In genomic region chr19:6933436-6934194, GRCm38 (mm10) we compare ENCODE assay signal across 9 mouse cellular contexts. TPM values are rescaled to one million over a fixed set of nuclear protein-coding genes. Genes with fewer than 3 reads are reported as not detected.
A peak's percentile ranks its signal among the peaks of the same experiment; 100 is the strongest.
DNase-seq lines count a peak whose midpoint lies in the region; ATAC-seq and TF ChIP-seq lines count a peak whose summit lies in the region.
"Had no signal": no experiment of that assay in that cellular context is flagged by ENCODE, and none has a peak within 500 bp of the region (broad histone marks: within the 10 kb centered on the region; RNA-seq: fewer than 3 reads in every experiment).

No protein-coding gene starts in this region.

- H3K9ac ChIP-seq in embryonic facial prominence, embryonic 14.5 days (ENCODE audit: low read depth, low read length), result peak overlapping the region; percentile 52

- H3K9me3 ChIP-seq in embryonic facial prominence, embryonic 14.5 days (ENCODE audit: control insufficient read depth, low read length), result no peaks in the 10 kb centered on the region
- no peaks in the 10 kb centered on the region for H3K9me3 ChIP-seq in megakaryocyte, embryonic 14.5 days

- ATAC-seq in embryonic facial prominence, embryonic 14.5 days (ENCODE audit: low read depth), result peak; percentile 70

- H3K4me1 ChIP-seq in embryonic facial prominence, embryonic 14.5 days (ENCODE audit: control insufficient read depth, insufficient read depth, low read length), result peaks cover 6% of the 10 kb centered on the region; the same call in 1 of the 2 replicates
- H3K4me1 ChIP-seq in kidney, adult 2 months (ENCODE audit: control insufficient read depth, insufficient read depth, low read length), result peaks cover 7% of the 10 kb centered on the region; the same call in 1 of the 2 replicates
- peaks cover 44% of the 10 kb centered on the region for H3K4me1 ChIP-seq in megakaryocyte, embryonic 14.5 days
- H3K4me1 ChIP-seq in small intestine, adult 2 months (ENCODE audit: control insufficient read depth, insufficient read depth, insufficient read length, low read length), result no peaks in the 10 kb centered on the region; the same call in none of the 2 replicates

- 4% methylated on average over 39 of the region's 58 CpGs for WGBS in embryonic facial prominence, embryonic 14.5 days
- WGBS in kidney, adult 2 months, result 7% methylated on average over 58 of the region's 58 CpGs
- 6% methylated on average over 58 of the region's 58 CpGs for WGBS in small intestine, adult 2 months

- peak overlapping the region; percentile 61 for H3K4me2 ChIP-seq in embryonic facial prominence, embryonic 14.5 days (ENCODE audit: low read depth, low read length)

- H3K4me3 ChIP-seq in embryonic facial prominence, embryonic 14.5 days (ENCODE audit: low read depth, low read length), result peak overlapping the region; percentile 37
- H3K4me3 ChIP-seq in kidney, adult 2 months (ENCODE audit: insufficient read depth, low read depth, low read length), result peak overlapping the region; percentile 19; the same call in 1 of the 2 replicates
- peak overlapping the region; percentile 89 for H3K4me3 ChIP-seq in megakaryocyte, embryonic 14.5 days (replicated peaks)
- H3K4me3 ChIP-seq in small intestine, adult 2 months (ENCODE audit: low read depth, low read length), result peak overlapping the region; percentile 63

- H3K36me3 ChIP-seq in embryonic facial prominence, embryonic 14.5 days (ENCODE audit: control insufficient read depth, insufficient read depth, low read length), result no peaks in the 10 kb centered on the region
- H3K36me3 ChIP-seq in kidney, adult 2 months (ENCODE audit: control insufficient read depth, insufficient read depth, low read length), result no peaks in the 10 kb centered on the region
- H3K36me3 ChIP-seq in megakaryocyte, embryonic 14.5 days (replicated peaks; ENCODE audit: low read length), result peaks cover 12% of the 10 kb centered on the region
- no peaks in the 10 kb centered on the region for H3K36me3 ChIP-seq in small intestine, adult 2 months (ENCODE audit: control insufficient read depth, insufficient read depth, low read length)

- H3K27ac ChIP-seq in embryonic facial prominence, embryonic 14.5 days (replicated peaks; ENCODE audit: low read depth, low read length), result no peak overlapping the region
- H3K27ac ChIP-seq in kidney, adult 2 months (ENCODE audit: insufficient read depth, low read depth, low read length), result no peak overlapping the region
- no peak overlapping the region for H3K27ac ChIP-seq in small intestine, adult 2 months (ENCODE audit: insufficient read depth, low read depth, low read length)

- TF ChIP-seq CTCF in kidney, adult 2 months (conservative IDR thresholded peaks at IDR 0.05; ENCODE audit: insufficient read depth, insufficient read length, low read depth, low read length), result no peak
- no peak for TF ChIP-seq CTCF in small intestine, adult 2 months (IDR thresholded peaks at IDR 0.05; ENCODE audit: extremely low read depth, insufficient read length, insufficient replicate concordance, low read depth, low read length)

- peak; percentile 26 to 49 for DNase-seq in adrenal gland, postnatal 36 days
- no peak for DNase-seq in adrenal gland, postnatal 25 days
- peak; percentile 31 for DNase-seq in CD4-positive helper T cell, adult 2 months (ENCODE audit: low read depth, low spot score)
- peak; percentile 39 for DNase-seq in embryonic facial prominence, embryonic 14.5 days (ENCODE audit: low spot score)
- no peak for DNase-seq in kidney, adult 2 months
- no peak for DNase-seq in urinary bladder, postnatal 4 days (ENCODE audit: low spot score in 2 of 2)

- TF ChIP-seq POLR2A in kidney, adult 2 months (IDR thresholded peaks at IDR 0.05; ENCODE audit: low read depth, low read length), result no peak
- no peak for TF ChIP-seq POLR2A in small intestine, adult 2 months (IDR thresholded peaks at IDR 0.05; ENCODE audit: low read depth, low read length)

- H3K27me3 ChIP-seq in embryonic facial prominence, embryonic 14.5 days (replicated peaks; ENCODE audit: control insufficient read depth, insufficient read depth, low read length), result peaks cover 72% of the 10 kb centered on the region
- H3K27me3 ChIP-seq in kidney, adult 2 months (replicated peaks; ENCODE audit: control insufficient read depth, insufficient read depth, low read length), result no peaks in the 10 kb centered on the region
- peaks cover 65% of the 10 kb centered on the region for H3K27me3 ChIP-seq in megakaryocyte, embryonic 14.5 days (replicated peaks)
- peaks cover 26% of the 10 kb centered on the region for H3K27me3 ChIP-seq in small intestine, adult 2 months (ENCODE audit: control insufficient read depth, insufficient read depth, low read length)

RNA-seq across cellular contexts. Expression of gene Kcnk4, which starts 0.7 kb away (rescaled TPM):
- under 1 TPM; 0.16 to 0.20 TPM for total RNA-seq in adrenal gland, postnatal 36 days (2021)
- total RNA-seq in adrenal gland, postnatal 25 days (2021), result 0.12 TPM in 1 of 2 replicates, not detected in the other
- polyA plus RNA-seq in embryonic facial prominence, embryonic 14.5 days (2014; fragmentation: Nextera tagmentation; extraction: Ambion mirVana), result 1.0 and 1.6 TPM in 2 replicates
- polyA plus RNA-seq in kidney, adult 2 months (2012; rRNA removed), result 0.07 and 0.08 TPM in 2 replicates
- 0.08 TPM in 1 of 2 replicates, not detected in the other for polyA plus RNA-seq in megakaryocyte, embryonic 14.5 days (2012; ENCODE audit: insufficient read depth, low replicate concordance)
- not detected in 2 replicates for polyA plus RNA-seq in small intestine, adult 2 months (2012; rRNA removed)

RNA-seq across cellular contexts. Expression of gene Bad, which starts 8.0 kb away (rescaled TPM):
- total RNA-seq in adrenal gland, postnatal 36 days (2021), result 10 to 100 TPM; 48.6 to 54.5 TPM
- total RNA-seq in adrenal gland, postnatal 25 days (2021), result 44.1 and 53.7 TPM in 2 replicates
- 70.7 and 83.3 TPM in 2 replicates for polyA plus RNA-seq in embryonic facial prominence, embryonic 14.5 days (2014; fragmentation: Nextera tagmentation; extraction: Ambion mirVana)
- polyA plus RNA-seq in kidney, adult 2 months (2012; rRNA removed), result 75.4 and 83.1 TPM in 2 replicates
- 108 and 197 TPM in 2 replicates for polyA plus RNA-seq in megakaryocyte, embryonic 14.5 days (2012; ENCODE audit: insufficient read depth, low replicate concordance)
- polyA plus RNA-seq in small intestine, adult 2 months (2012; rRNA removed), result 83.3 and 127 TPM in 2 replicates

RNA-seq across cellular contexts. Expression of gene Catsperz, which starts 8.4 kb away (rescaled TPM):
- not detected for total RNA-seq in adrenal gland, postnatal 36 days (2021)
- total RNA-seq in adrenal gland, postnatal 25 days (2021), result not detected in 2 replicates
- polyA plus RNA-seq in embryonic facial prominence, embryonic 14.5 days (2014; fragmentation: Nextera tagmentation; extraction: Ambion mirVana), result 3.4 and 4.8 TPM in 2 replicates
- polyA plus RNA-seq in kidney, adult 2 months (2012; rRNA removed), result 0.44 and 0.99 TPM in 2 replicates
- polyA plus RNA-seq in megakaryocyte, embryonic 14.5 days (2012; ENCODE audit: insufficient read depth, low replicate concordance), result 0.83 TPM in 1 of 2 replicates, not detected in the other
- polyA plus RNA-seq in small intestine, adult 2 months (2012; rRNA removed), result not detected in 2 replicates
- total RNA-seq: heart, postnatal 10 days had no signal

RNA-seq across cellular contexts. Expression of gene Gpr137, which starts 8.7 kb away (rescaled TPM):
- total RNA-seq in adrenal gland, postnatal 36 days (2021), result 10 to 100 TPM; 49.1 to 49.9 TPM
- total RNA-seq in adrenal gland, postnatal 25 days (2021), result 48.7 and 54.8 TPM in 2 replicates
- 29.7 and 35.0 TPM in 2 replicates for polyA plus RNA-seq in embryonic facial prominence, embryonic 14.5 days (2014; fragmentation: Nextera tagmentation; extraction: Ambion mirVana)
- 78.4 and 91.7 TPM in 2 replicates for polyA plus RNA-seq in kidney, adult 2 months (2012; rRNA removed)
- 112 and 118 TPM in 2 replicates for polyA plus RNA-seq in megakaryocyte, embryonic 14.5 days (2012; ENCODE audit: insufficient read depth, low replicate concordance)
- 77.5 and 97.8 TPM in 2 replicates for polyA plus RNA-seq in small intestine, adult 2 months (2012; rRNA removed)

RNA-seq across cellular contexts. Expression of gene Esrra, which starts 12.0 kb away (rescaled TPM):
- 10 to 100 TPM; 33.6 to 50.9 TPM for total RNA-seq in adrenal gland, postnatal 36 days (2021)
- 44.2 and 44.6 TPM in 2 replicates for total RNA-seq in adrenal gland, postnatal 25 days (2021)
- 4.7 and 4.8 TPM in 2 replicates for polyA plus RNA-seq in embryonic facial prominence, embryonic 14.5 days (2014; fragmentation: Nextera tagmentation; extraction: Ambion mirVana)
- polyA plus RNA-seq in kidney, adult 2 months (2012; rRNA removed), result 134 and 155 TPM in 2 replicates
- 56.1 and 76.3 TPM in 2 replicates for polyA plus RNA-seq in megakaryocyte, embryonic 14.5 days (2012; ENCODE audit: insufficient read depth, low replicate concordance)
- 168 and 346 TPM in 2 replicates for polyA plus RNA-seq in small intestine, adult 2 months (2012; rRNA removed)

Comparison
In these comparisons a context has a peak if more than half of its experiments do, and no peak if none do; other contexts are left out.
1. DNase-seq: peak in adrenal gland, postnatal 36 days (2 of 2), CD4-positive helper T cell, adult 2 months (single experiment) and embryonic facial prominence, embryonic 14.5 days (single experiment); none in adrenal gland, postnatal 25 days (single experiment), kidney, adult 2 months (single experiment) and urinary bladder, postnatal 4 days (0 of 2).
2. H3K4me3 ChIP-seq: peak in every context shown above with its lines; median percentile 89 in megakaryocyte, embryonic 14.5 days; 63 in small intestine, adult 2 months; 37 in embryonic facial prominence, embryonic 14.5 days; 19 in kidney, adult 2 months.